Mouse (Mus musculus) E14TG2a.4 (cell line): Measurements from ENCODE around the gene Dab2ip.

Source experiments
- H3K27me3 ChIP-seq: 2 replicates; pipeline ENCODE4 v1.6.1; 2014; ENCODE audit warnings: low read length, control low read depth; ENCODE audit not compliant: insufficient read depth
- H3K36me3 ChIP-seq: 2 replicates; pipeline ENCODE4 v1.6.1; 2014; ENCODE audit warnings: low read length, control low read depth; ENCODE audit not compliant: insufficient read depth
- H3K4me1 ChIP-seq: replicated peaks from 2 replicates; pipeline ENCODE4 v1.6.1; 2014; ENCODE audit warnings: low read depth, low read length, control low read depth
- H3K4me3 ChIP-seq: replicated peaks from 2 replicates; pipeline ENCODE4 v1.5.1; 2014; ENCODE audit warnings: mild to moderate bottlenecking, low read length
- H3K9me3 ChIP-seq: 2 replicates; pipeline ENCODE4 v1.6.1; 2014; ENCODE audit warnings: low read length, control low read depth
- CTCF ChIP-seq: conservative IDR thresholded peaks from 2 replicates; pipeline ENCODE4 v1.5.1; 2014; ENCODE audit warnings: low read length
- NANOG ChIP-seq: IDR thresholded peaks from 2 replicates; pipeline ENCODE4 v1.6.1; 2014; ENCODE audit warnings: borderline replicate concordance, low read length, mixed read lengths
- POU5F1 ChIP-seq: IDR thresholded peaks from 2 replicates; pipeline ENCODE4 v1.6.1; 2014; ENCODE audit warnings: low read length, borderline replicate concordance

The Dab2ip gene

GRCm38 (mm10) chr2:35779266-35779665 lies 221.2 kb downstream of the Dab2ip start:
- Histone ChIP-seq H3K9me3 (no peaks in the 10 kb centered on the region), H3K4me3 (no peak overlapping the region), H3K4me1 (peaks cover 14% of the 10 kb centered on the region), H3K27me3 (peaks cover 31% of the 10 kb centered on the region), H3K36me3 (no peaks in the 10 kb centered on the region)
- TF ChIP-seq NANOG, result no peak
- TF ChIP-seq POU5F1, result no peak
- no peak for TF ChIP-seq CTCF
